Mouse (Mus musculus) liver, embryonic 15.5 days (tissue): ENCODE data around the gene Gm5538. TPM values are rescaled to one million over a fixed set of nuclear protein-coding genes. Genes with fewer than 3 reads are reported as not detected.

Experiments used
- ATAC-seq: fragments of 200-750 bp; cut with Nextera tagmentation; 2 replicates; pipeline ENCODE4 v1.8.0; 2017; ENCODE audit warnings: moderate number of reproducible peaks, mild to moderate bottlenecking, moderate library complexity; ENCODE audit not compliant: insufficient read depth
- H3K27ac ChIP-seq: fragments of 300-500 bp; sonication (generic); replicated peaks from 2 replicates; pipeline ENCODE4 v1.5.1; 2015; ENCODE audit warnings: mild to moderate bottlenecking, inconsistent platforms
- H3K27me3 ChIP-seq: fragments of 300-500 bp; sonication (generic); 2 replicates; pipeline ENCODE4 v1.6.1; 2015; ENCODE audit warnings: mild to moderate bottlenecking, inconsistent platforms
- H3K36me3 ChIP-seq: fragments of 300-500 bp; sonication (generic); replicated peaks from 2 replicates; pipeline ENCODE4 v1.6.1; 2015; ENCODE audit warnings: moderate library complexity, mild to moderate bottlenecking, inconsistent platforms
- H3K4me1 ChIP-seq: fragments of 300-500 bp; sonication (generic); replicated peaks from 2 replicates; pipeline ENCODE4 v1.6.1; 2015; ENCODE audit warnings: inconsistent platforms
- H3K4me2 ChIP-seq: fragments of 300-500 bp; sonication (generic); 2 replicates; pipeline ENCODE4 v1.6.1; 2015; ENCODE audit warnings: moderate library complexity, mild to moderate bottlenecking, inconsistent platforms
- H3K4me3 ChIP-seq: fragments of 300-500 bp; sonication (generic); replicated peaks from 2 replicates; pipeline ENCODE4 v1.5.1; 2015; ENCODE audit warnings: mild to moderate bottlenecking, inconsistent platforms
- H3K9ac ChIP-seq: fragments of 300-500 bp; sonication (generic); 2 replicates; pipeline ENCODE4 v1.6.1; 2015; ENCODE audit warnings: moderate library complexity, mild to moderate bottlenecking, inconsistent platforms
- H3K9me3 ChIP-seq: fragments of 300-500 bp; sonication (generic); replicated peaks from 2 replicates; pipeline ENCODE4 v1.6.1; 2016; ENCODE audit warnings: inconsistent platforms
- WGBS: fragments of 180-500 bp; shearing (Covaris S2); methylation state at CpG from one replicate; pipeline ENCODE4 v1.1.7; 2015; ENCODE audit warnings: mixed read lengths; ENCODE audit not compliant: insufficient replicate concordance; 5-methylcytosine and 5-hydroxymethylcytosine counted together
- polyA plus RNA-seq: library from polyadenylated mRNA; unstranded; fragments of >200 nt; fragmentation: Nextera tagmentation; extraction: Ambion mirVana; gene quantifications from 2 replicates; pipeline ENCODE4 v1.2.1, GENCODE M21; 2015

Gene Gm5538
- not detected in 2 replicates for polyA plus RNA-seq

DNA sequence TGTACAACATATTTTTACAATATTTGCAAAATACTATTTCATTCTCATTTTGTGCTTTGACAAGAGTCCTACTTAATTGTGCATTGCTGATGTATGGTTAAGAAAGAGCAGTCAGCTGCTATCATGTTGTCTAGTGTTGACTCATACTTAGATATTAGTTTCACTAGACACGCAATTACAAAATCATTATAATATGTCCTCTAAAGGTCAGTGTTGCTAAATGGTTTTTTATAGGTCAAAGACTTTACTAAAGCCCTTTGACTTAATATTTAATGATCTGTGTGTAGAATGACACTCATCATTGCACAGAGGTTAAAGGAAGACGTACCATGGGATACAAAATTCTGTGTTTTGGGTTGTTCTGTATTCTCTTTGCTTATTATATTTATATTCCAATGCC lies at the start of gene Gm5538:
Gene Gm5538 (plus strand): TSS at position 301 of the 400 bp plus-strand sequence.
- Histone ChIP-seq H3K9ac (no peak within 1 kb of the TSS), H3K4me1 (no peaks in the 10 kb centered on the region), H3K9me3 (no peaks in the 10 kb centered on the region), H3K27ac (no peak within 1 kb of the TSS), H3K27me3 (no peaks in the 10 kb centered on the region), H3K36me3 (no peaks in the 10 kb centered on the region), H3K4me2 (no peak within 1 kb of the TSS), H3K4me3 (no peak within 1 kb of the TSS)
- WGBS = 61% methylated on average over 2 of the region's 2 CpGs
- ATAC-seq = no peak

DNA sequence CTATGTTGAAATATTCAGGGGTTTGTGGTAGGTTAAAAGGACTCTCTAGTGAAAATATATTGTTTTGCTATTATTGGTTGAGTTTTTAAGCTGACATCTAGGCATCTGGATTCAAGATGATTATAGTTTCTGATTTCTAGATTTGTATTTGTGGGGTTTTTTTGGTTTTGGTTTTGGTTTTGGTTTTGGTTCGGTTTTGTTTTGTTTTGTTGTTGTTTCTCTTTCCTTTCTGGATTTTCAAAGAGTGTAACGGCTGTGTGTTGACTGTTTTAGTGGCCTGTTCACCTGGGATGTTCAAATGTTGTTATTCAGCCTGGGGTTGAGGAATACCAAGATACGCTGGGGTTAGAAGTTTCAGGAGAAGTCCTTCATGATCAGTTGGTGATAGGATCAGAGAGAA lies 32.2 kb upstream of the Gm5538 start:
- Histone ChIP-seq H3K9ac (no peak overlapping the region), H3K4me1 (no peaks in the 10 kb centered on the region), H3K27ac (no peak overlapping the region), H3K4me3 (no peak overlapping the region), H3K36me3 (no peaks in the 10 kb centered on the region), H3K9me3 (no peaks in the 10 kb centered on the region), H3K27me3 (no peaks in the 10 kb centered on the region), H3K4me2 (no peak overlapping the region)
- no peak for ATAC-seq
- WGBS = 45% methylated on average over 3 of the region's 3 CpGs

DNA sequence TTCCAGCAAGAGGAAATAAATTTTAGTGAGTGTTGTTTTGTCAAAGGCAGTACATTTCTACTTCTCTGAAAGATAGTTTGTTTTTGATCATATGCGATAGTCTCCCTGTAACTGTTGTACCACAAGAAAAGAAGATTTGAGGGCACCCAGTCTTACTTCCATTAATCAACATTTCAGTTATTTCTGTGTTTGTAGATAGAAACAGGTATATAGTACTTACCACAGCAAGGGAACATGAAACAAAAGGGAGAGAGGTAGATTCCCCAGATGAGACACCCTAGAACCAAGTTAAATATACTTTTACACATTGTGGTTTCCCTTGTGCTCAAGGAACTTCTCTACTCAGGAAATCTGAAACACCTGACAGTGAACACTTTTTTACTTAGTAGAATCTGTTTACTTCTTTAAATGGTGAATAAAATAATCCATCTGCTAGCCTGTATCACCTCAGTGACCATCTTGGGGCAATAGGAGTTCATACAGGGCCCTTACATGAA lies 26.9 kb upstream of the Gm5538 start:
- Histone ChIP-seq H3K27ac (no peak overlapping the region), H3K9ac (no peak overlapping the region), H3K4me2 (no peak overlapping the region), H3K4me1 (no peaks in the 10 kb centered on the region), H3K36me3 (no peaks in the 10 kb centered on the region), H3K27me3 (no peaks in the 10 kb centered on the region), H3K4me3 (no peak overlapping the region), H3K9me3 (no peaks in the 10 kb centered on the region)
- WGBS = 81% methylated on average over 1 of the region's 1 CpGs
- no peak for ATAC-seq

DNA sequence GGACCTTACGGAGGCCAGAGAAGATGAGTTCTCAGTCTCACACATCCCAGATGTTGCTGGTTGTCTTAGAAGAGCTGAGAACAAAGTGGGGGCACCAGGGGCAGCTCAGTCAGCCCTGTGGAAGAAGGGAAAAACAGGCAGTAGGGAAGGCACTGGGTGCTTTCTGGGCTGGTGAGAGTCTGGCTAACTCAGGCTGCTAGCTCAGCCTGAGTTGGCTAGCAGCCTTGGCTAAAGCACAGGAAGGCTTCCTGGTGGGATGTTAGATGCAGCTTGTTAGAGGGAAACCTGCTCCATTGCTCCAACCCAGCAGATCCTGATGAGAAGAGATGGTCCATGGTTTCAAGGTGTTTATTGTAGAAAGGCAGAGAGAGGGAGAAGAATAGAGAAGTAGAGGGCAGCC lies 10.3 kb downstream of the Gm5538 start:
- Histone ChIP-seq H3K4me1 (no peaks in the 10 kb centered on the region), H3K4me3 (no peak overlapping the region), H3K9me3 (no peaks in the 10 kb centered on the region), H3K4me2 (no peak overlapping the region), H3K36me3 (no peaks in the 10 kb centered on the region), H3K27me3 (no peaks in the 10 kb centered on the region), H3K27ac (no peak overlapping the region), H3K9ac (no peak overlapping the region)
- 61% methylated on average over 1 of the region's 1 CpGs for WGBS
- no peak for ATAC-seq

DNA sequence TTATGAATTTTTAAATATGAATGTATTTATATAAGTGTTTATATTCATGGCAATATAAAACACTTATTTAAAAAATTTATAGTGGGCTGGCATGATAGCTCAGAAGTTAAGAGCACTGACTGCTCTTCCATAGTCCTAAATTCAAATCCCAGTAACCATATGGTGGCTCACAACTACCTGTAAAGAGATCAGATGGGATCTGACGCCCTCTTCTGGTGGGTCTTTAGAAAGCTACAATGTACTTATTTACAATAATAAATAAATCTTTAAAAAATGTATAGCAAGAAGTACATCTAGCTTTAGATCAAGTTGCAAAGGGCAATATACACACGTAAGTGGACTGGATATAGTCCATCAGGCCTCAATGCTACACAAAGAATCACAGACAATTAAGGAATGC lies 14.6 kb downstream of the Gm5538 start:
- Histone ChIP-seq H3K27me3 (no peaks in the 10 kb centered on the region), H3K27ac (no peak overlapping the region), H3K36me3 (no peaks in the 10 kb centered on the region), H3K4me1 (no peaks in the 10 kb centered on the region), H3K4me2 (no peak overlapping the region), H3K9ac (no peak overlapping the region), H3K9me3 (no peaks in the 10 kb centered on the region), H3K4me3 (no peak overlapping the region)
- ATAC-seq = no peak
- WGBS = 7% methylated on average over 2 of the region's 2 CpGs

Other genes with a start within 250 kb of the Gm5538 start
- gene Gm8298, start 131.3 kb downstream of the Gm5538 start, polyA plus RNA-seq = not detected in 2 replicates
- not detected in 2 replicates for gene C130079G13Rik, start 195.4 kb downstream of the Gm5538 start, polyA plus RNA-seq